Mouse (Mus musculus): ENCODE results near the gene Srrm2. TPM values are rescaled to one million over a fixed set of nuclear protein-coding genes. Genes with fewer than 3 reads are reported as not detected.

Gene Srrm2
- polyA plus RNA-seq, 2 experiments = 406 to 654 TPM

DNA sequence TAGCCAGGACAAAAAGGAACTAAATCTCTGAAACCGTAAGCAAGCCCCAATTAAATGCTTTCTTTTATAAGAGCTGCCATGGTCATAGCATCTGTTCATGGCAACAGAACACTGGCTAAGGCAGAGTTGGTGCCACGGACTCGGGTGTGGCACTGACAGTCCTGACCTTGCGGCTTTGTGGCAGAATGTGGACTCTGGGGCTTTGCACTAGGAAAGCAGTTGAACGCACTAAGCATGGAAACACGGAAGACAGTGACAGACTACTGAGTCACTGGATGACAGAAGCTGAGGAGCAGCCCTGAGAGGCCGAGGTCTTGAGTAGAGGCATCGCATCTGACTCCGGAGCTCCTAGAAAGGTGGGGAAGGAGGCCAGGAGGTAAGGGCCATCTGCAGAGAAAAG, 32.8 kb upstream of the Srrm2 start:
- TF ChIP-seq POLR2A (IDR thresholded peaks at IDR 0.05; ENCODE audit: borderline replicate concordance, extremely low read depth, insufficient read depth, insufficient read length) = no peak
- ATAC-seq (ENCODE audit: low FRiP score, low read depth) = no peak
- no peaks in the 10 kb centered on the region for H3K27me3 ChIP-seq (ENCODE audit: control insufficient read depth, insufficient read depth, low read length)
- DNase-seq (ENCODE audit: low spot score) = no peak
- H3K9me3 ChIP-seq (ENCODE audit: control insufficient read depth, low read length) = no peaks in the 10 kb centered on the region
- no peaks in the 10 kb centered on the region for H3K4me1 ChIP-seq (ENCODE audit: control insufficient read depth, insufficient read depth, low read length)
- H3K36me3 ChIP-seq (ENCODE audit: control insufficient read depth, insufficient read depth, low read length) = peaks cover 93% of the 10 kb centered on the region
- H3K4me3 ChIP-seq (replicated peaks; ENCODE audit: low read length) = no peak overlapping the region
- H3K4me2 ChIP-seq (replicated peaks; ENCODE audit: low read depth, low read length, severe bottlenecking) = no peak overlapping the region
- no peak overlapping the region for H3K9ac ChIP-seq (ENCODE audit: low read depth, low read length, severe bottlenecking)
- 95% methylated on average over 9 of the region's 9 CpGs for WGBS
- H3K27ac ChIP-seq (replicated peaks; ENCODE audit: low read depth, low read length) = no peak overlapping the region

DNA sequence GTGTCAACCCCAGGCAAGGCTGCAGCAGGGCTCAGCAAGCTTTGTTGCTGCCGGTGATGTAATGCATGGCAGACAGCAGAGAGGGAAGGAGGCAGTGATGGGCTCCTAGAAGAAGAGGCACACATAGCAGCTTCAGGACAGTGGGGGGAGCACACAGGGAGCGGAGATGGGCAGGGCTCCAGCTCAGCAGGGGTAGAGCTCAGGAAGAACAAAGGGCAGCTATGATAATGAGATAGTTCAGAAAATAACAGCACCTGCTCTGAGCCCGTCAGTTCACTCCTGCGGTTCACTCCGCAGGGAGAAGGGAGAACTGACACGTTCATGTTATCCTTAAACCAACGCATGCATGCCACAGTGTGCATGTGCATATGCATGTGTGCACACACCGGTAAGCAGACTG, 31.5 kb upstream of the Srrm2 start:
- no peak overlapping the region for H3K27ac ChIP-seq (replicated peaks; ENCODE audit: low read depth, low read length)
- no peak for TF ChIP-seq POLR2A (IDR thresholded peaks at IDR 0.05; ENCODE audit: borderline replicate concordance, extremely low read depth, insufficient read depth, insufficient read length)
- DNase-seq (ENCODE audit: low spot score) (no peak), ATAC-seq (ENCODE audit: low FRiP score, low read depth) (no peak)
- no peaks in the 10 kb centered on the region for H3K27me3 ChIP-seq (ENCODE audit: control insufficient read depth, insufficient read depth, low read length)
- WGBS = 85% methylated on average over 8 of the region's 8 CpGs
- H3K4me2 ChIP-seq (replicated peaks; ENCODE audit: low read depth, low read length, severe bottlenecking) = no peak overlapping the region
- peaks cover 85% of the 10 kb centered on the region for H3K36me3 ChIP-seq (ENCODE audit: control insufficient read depth, insufficient read depth, low read length)
- H3K9ac ChIP-seq (ENCODE audit: low read depth, low read length, severe bottlenecking) = no peak overlapping the region
- no peak overlapping the region for H3K4me3 ChIP-seq (replicated peaks; ENCODE audit: low read length)
- no peaks in the 10 kb centered on the region for H3K9me3 ChIP-seq (ENCODE audit: control insufficient read depth, low read length)
- H3K4me1 ChIP-seq (ENCODE audit: control insufficient read depth, insufficient read depth, low read length) = no peaks in the 10 kb centered on the region

- no peak for TF ChIP-seq POLR2A (IDR thresholded peaks at IDR 0.05; ENCODE audit: borderline replicate concordance, extremely low read depth, insufficient read depth, insufficient read length)
- DNase-seq (ENCODE audit: low spot score) = no peak
- H3K4me3 ChIP-seq (replicated peaks; ENCODE audit: low read length) = no peak overlapping the region
- no peaks in the 10 kb centered on the region for H3K4me1 ChIP-seq (ENCODE audit: control insufficient read depth, insufficient read depth, low read length)
- 92% methylated on average over 9 of the region's 9 CpGs for WGBS
- H3K36me3 ChIP-seq (ENCODE audit: control insufficient read depth, insufficient read depth, low read length) = peaks cover 77% of the 10 kb centered on the region
- H3K4me2 ChIP-seq (replicated peaks; ENCODE audit: low read depth, low read length, severe bottlenecking) = no peak overlapping the region
- no peak for ATAC-seq (ENCODE audit: low FRiP score, low read depth)
- no peak overlapping the region for H3K9ac ChIP-seq (ENCODE audit: low read depth, low read length, severe bottlenecking)
- H3K27ac ChIP-seq (replicated peaks; ENCODE audit: low read depth, low read length) = no peak overlapping the region
- H3K9me3 ChIP-seq (ENCODE audit: control insufficient read depth, low read length) = no peaks in the 10 kb centered on the region
- H3K27me3 ChIP-seq (ENCODE audit: control insufficient read depth, insufficient read depth, low read length) = no peaks in the 10 kb centered on the region
These were observed 30.1 kb upstream of the Srrm2 start for GRCm38 (mm10) chr17:23760231-23760630.

DNA sequence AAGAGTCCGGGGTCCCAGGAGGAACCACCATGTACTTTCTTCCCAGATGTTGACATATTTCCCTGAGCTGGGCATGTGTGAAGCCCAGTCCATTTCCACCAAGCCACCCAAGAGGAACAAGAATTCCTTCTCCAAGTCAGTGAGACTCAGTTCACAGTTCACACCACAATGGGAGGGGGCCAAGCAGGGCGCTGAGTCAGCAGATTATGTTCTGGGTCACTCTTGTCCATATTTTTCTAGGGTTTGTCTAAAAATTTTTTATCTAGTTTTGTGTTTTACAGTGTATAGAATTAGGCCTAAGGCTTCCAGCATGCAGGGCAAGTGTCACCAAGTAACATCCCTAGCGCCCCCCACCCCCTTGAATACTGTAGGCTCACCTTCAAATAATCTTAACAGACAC, 29.2 kb upstream of the Srrm2 start:
- no peak overlapping the region for H3K27ac ChIP-seq (replicated peaks; ENCODE audit: low read depth, low read length)
- ATAC-seq (ENCODE audit: low FRiP score, low read depth) (no peak), DNase-seq (ENCODE audit: low spot score) (no peak)
- no peak overlapping the region for H3K4me3 ChIP-seq (replicated peaks; ENCODE audit: low read length)
- H3K27me3 ChIP-seq (ENCODE audit: control insufficient read depth, insufficient read depth, low read length) = no peaks in the 10 kb centered on the region
- no peak overlapping the region for H3K4me2 ChIP-seq (replicated peaks; ENCODE audit: low read depth, low read length, severe bottlenecking)
- H3K9me3 ChIP-seq (ENCODE audit: control insufficient read depth, low read length) = no peaks in the 10 kb centered on the region
- H3K36me3 ChIP-seq (ENCODE audit: control insufficient read depth, insufficient read depth, low read length) = peaks cover 68% of the 10 kb centered on the region
- no peaks in the 10 kb centered on the region for H3K4me1 ChIP-seq (ENCODE audit: control insufficient read depth, insufficient read depth, low read length)
- no peak for TF ChIP-seq POLR2A (IDR thresholded peaks at IDR 0.05; ENCODE audit: borderline replicate concordance, extremely low read depth, insufficient read depth, insufficient read length)
- no peak overlapping the region for H3K9ac ChIP-seq (ENCODE audit: low read depth, low read length, severe bottlenecking)
- 95% methylated on average over 3 of the region's 3 CpGs for WGBS

DNA sequence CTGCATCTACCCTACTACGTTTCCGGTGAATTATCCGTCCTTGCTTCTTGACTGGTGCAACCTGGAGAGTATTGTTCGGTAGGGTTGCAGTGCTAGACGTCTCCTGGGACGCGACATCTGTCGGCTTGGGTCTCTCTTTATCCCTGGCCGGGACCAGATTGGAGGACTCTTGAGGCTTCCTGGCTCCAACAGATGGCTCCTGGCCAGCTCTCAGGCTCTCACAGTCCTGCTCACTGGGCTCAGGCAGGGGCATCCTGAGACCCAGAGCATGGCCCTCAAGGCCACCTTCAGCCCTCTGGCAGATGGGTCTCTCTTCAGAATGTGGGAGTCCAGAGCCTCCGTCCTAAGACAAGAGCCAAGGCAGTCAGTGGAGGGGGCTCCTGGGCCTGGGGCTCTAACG, 27.4 kb upstream of the Srrm2 start:
- Histone ChIP-seq H3K4me1 (ENCODE audit: control insufficient read depth, insufficient read depth, low read length) (no peaks in the 10 kb centered on the region), H3K36me3 (ENCODE audit: control insufficient read depth, insufficient read depth, low read length) (peaks cover 50% of the 10 kb centered on the region), H3K4me2 (replicated peaks; ENCODE audit: low read depth, low read length, severe bottlenecking) (no peak overlapping the region), H3K27me3 (ENCODE audit: control insufficient read depth, insufficient read depth, low read length) (no peaks in the 10 kb centered on the region), H3K4me3 (replicated peaks; ENCODE audit: low read length) (no peak overlapping the region), H3K27ac (replicated peaks; ENCODE audit: low read depth, low read length) (no peak overlapping the region), H3K9ac (ENCODE audit: low read depth, low read length, severe bottlenecking) (no peak overlapping the region), H3K9me3 (ENCODE audit: control insufficient read depth, low read length) (no peaks in the 10 kb centered on the region)
- ATAC-seq (ENCODE audit: low FRiP score, low read depth) = no peak
- no peak for DNase-seq (ENCODE audit: low spot score)
- 94% methylated on average over 11 of the region's 11 CpGs for WGBS
- TF ChIP-seq POLR2A (IDR thresholded peaks at IDR 0.05; ENCODE audit: borderline replicate concordance, extremely low read depth, insufficient read depth, insufficient read length) = no peak

- Histone ChIP-seq H3K4me1 (ENCODE audit: control insufficient read depth, insufficient read depth, low read length) (peaks cover 6% of the 10 kb centered on the region; the same call in 1 of the 2 replicates), H3K36me3 (ENCODE audit: control insufficient read depth, insufficient read depth, low read length) (0 out of 2 replicates have a peak, but pooled peaks cover 5% of the 10 kb centered on the region), H3K27me3 (ENCODE audit: control insufficient read depth, insufficient read depth, low read length) (no peaks in the 10 kb centered on the region), H3K9me3 (ENCODE audit: control insufficient read depth, low read length) (no peaks in the 10 kb centered on the region), H3K27ac (replicated peaks; ENCODE audit: low read depth, low read length) (no peak overlapping the region), H3K4me2 (replicated peaks; ENCODE audit: low read depth, low read length, severe bottlenecking) (peak overlapping the region; percentile 66), H3K4me3 (replicated peaks; ENCODE audit: low read length) (peak overlapping the region; percentile 79), H3K9ac (ENCODE audit: low read depth, low read length, severe bottlenecking) (peak overlapping the region; percentile 94)
- DNase-seq (ENCODE audit: low spot score) = no peak
- 27% methylated on average over 2 of the region's 2 CpGs for WGBS
- TF ChIP-seq POLR2A (IDR thresholded peaks at IDR 0.05; ENCODE audit: borderline replicate concordance, extremely low read depth, insufficient read depth, insufficient read length) = no peak
- no peak for ATAC-seq (ENCODE audit: low FRiP score, low read depth)
These were observed 19.8 kb upstream of the Srrm2 start for GRCm38 (mm10) chr17:23770493-23770892.

Data from limb, embryonic 14.5 days (tissue).